Mouse (Mus musculus): Measurements from ENCODE around the gene BC030867. TPM values are rescaled to one million over a fixed set of nuclear protein-coding genes. Genes with fewer than 3 reads are reported as not detected.

Gene BC030867
- polyA plus RNA-seq, 1 experiment from 2014 or later, result 16.0 TPM

- H3K4me1 ChIP-seq, result peaks cover 95% of the 10 kb centered on the region
- 44% methylated on average over 10 of the region's 10 CpGs for WGBS
- no peak overlapping the region for H3K9ac ChIP-seq
- H3K27ac ChIP-seq (replicated peaks), result 0 out of 2 replicates have a peak overlapping the region, but pooled peaks have one; percentile 31
- no peak overlapping the region for H3K4me2 ChIP-seq (replicated peaks)
- no peaks in the 10 kb centered on the region for H3K27me3 ChIP-seq
- ATAC-seq (ENCODE audit: insufficient number of reproducible peaks, low FRiP score, low TSS enrichment, low read depth), result no peak
- no peaks in the 10 kb centered on the region for H3K9me3 ChIP-seq (replicated peaks)
- no peak overlapping the region for H3K4me3 ChIP-seq (replicated peaks)
- no peaks in the 10 kb centered on the region for H3K36me3 ChIP-seq
Measured at GRCm38 (mm10) chr11:102214430-102215156, 34.1 kb upstream of the BC030867 start.

- ATAC-seq (ENCODE audit: insufficient number of reproducible peaks, low FRiP score, low TSS enrichment, low read depth), result no peak
- 0 out of 2 replicates have a peak overlapping the region, but pooled peaks have one; percentile 49 for H3K4me3 ChIP-seq (replicated peaks)
- H3K9me3 ChIP-seq (replicated peaks), result no peaks in the 10 kb centered on the region
- no peak overlapping the region for H3K9ac ChIP-seq
- H3K27me3 ChIP-seq, result no peaks in the 10 kb centered on the region
- H3K27ac ChIP-seq (replicated peaks), result peak overlapping the region; percentile 74; the same call in 1 of the 2 replicates
- peaks cover 95% of the 10 kb centered on the region for H3K4me1 ChIP-seq
- peaks cover under 1% of the 10 kb centered on the region; the same call in 1 of the 2 replicates for H3K36me3 ChIP-seq
- 41% methylated on average over 11 of the region's 11 CpGs for WGBS
- H3K4me2 ChIP-seq (replicated peaks), result peak overlapping the region; percentile 86
Measured at GRCm38 (mm10) chr11:102215511-102215910, 33.2 kb upstream of the BC030867 start.

- H3K9me3 ChIP-seq (replicated peaks), result no peaks in the 10 kb centered on the region
- ATAC-seq (ENCODE audit: insufficient number of reproducible peaks, low FRiP score, low TSS enrichment, low read depth), result no peak
- H3K27ac ChIP-seq (replicated peaks), result peak overlapping the region; percentile 88
- peak overlapping the region; percentile 49 for H3K4me3 ChIP-seq (replicated peaks)
- no peaks in the 10 kb centered on the region for H3K27me3 ChIP-seq
- H3K9ac ChIP-seq, result no peak overlapping the region
- H3K4me1 ChIP-seq, result peaks cover 97% of the 10 kb centered on the region
- peak overlapping the region; percentile 86 for H3K4me2 ChIP-seq (replicated peaks)
- peaks cover 7% of the 10 kb centered on the region; the same call in 1 of the 2 replicates for H3K36me3 ChIP-seq
- WGBS, result 35% methylated on average over 12 of the region's 12 CpGs
Measured at GRCm38 (mm10) chr11:102216056-102216885, 32.4 kb upstream of the BC030867 start.

GRCm38 (mm10) chr11:102216886-102217240 lies 31.8 kb upstream of the BC030867 start:
- H3K4me1 ChIP-seq, result peaks cover 97% of the 10 kb centered on the region
- 43% methylated on average over 5 of the region's 5 CpGs for WGBS
- peak overlapping the region; percentile 49 for H3K4me3 ChIP-seq (replicated peaks)
- H3K4me2 ChIP-seq (replicated peaks), result peak overlapping the region; percentile 86
- H3K27ac ChIP-seq (replicated peaks), result peak overlapping the region; percentile 88
- H3K27me3 ChIP-seq, result no peaks in the 10 kb centered on the region
- H3K9ac ChIP-seq, result no peak overlapping the region
- no peaks in the 10 kb centered on the region for H3K9me3 ChIP-seq (replicated peaks)
- H3K36me3 ChIP-seq, result peaks cover 9% of the 10 kb centered on the region; the same call in 1 of the 2 replicates
- ATAC-seq (ENCODE audit: insufficient number of reproducible peaks, low FRiP score, low TSS enrichment, low read depth), result no peak

GRCm38 (mm10) chr11:102217396-102217795 lies 31.3 kb upstream of the BC030867 start:
- Histone ChIP-seq H3K4me3 (replicated peaks) (peak overlapping the region; percentile 49), H3K27ac (replicated peaks) (peak overlapping the region; percentile 88), H3K9ac (peak overlapping the region; percentile 13), H3K4me1 (peaks cover 97% of the 10 kb centered on the region), H3K36me3 (peaks cover 9% of the 10 kb centered on the region; the same call in 1 of the 2 replicates), H3K9me3 (replicated peaks) (no peaks in the 10 kb centered on the region), H3K27me3 (no peaks in the 10 kb centered on the region), H3K4me2 (replicated peaks) (peak overlapping the region; percentile 86)
- WGBS, result 65% methylated on average over 6 of the region's 6 CpGs
- ATAC-seq (ENCODE audit: insufficient number of reproducible peaks, low FRiP score, low TSS enrichment, low read depth), result no peak

GRCm38 (mm10) chr11:102217876-102218430 lies 30.7 kb upstream of the BC030867 start:
- peak overlapping the region; percentile 86 for H3K4me2 ChIP-seq (replicated peaks)
- H3K27ac ChIP-seq (replicated peaks), result peak overlapping the region; percentile 88
- 44% methylated on average over 7 of the region's 7 CpGs for WGBS
- peaks cover 9% of the 10 kb centered on the region; the same call in 1 of the 2 replicates for H3K36me3 ChIP-seq
- no peaks in the 10 kb centered on the region for H3K9me3 ChIP-seq (replicated peaks)
- ATAC-seq (ENCODE audit: insufficient number of reproducible peaks, low FRiP score, low TSS enrichment, low read depth), result no peak
- H3K9ac ChIP-seq, result peak overlapping the region; percentile 47; the same call in 1 of the 2 replicates
- no peaks in the 10 kb centered on the region for H3K27me3 ChIP-seq
- peaks cover 97% of the 10 kb centered on the region for H3K4me1 ChIP-seq
- H3K4me3 ChIP-seq (replicated peaks), result peak overlapping the region; percentile 49

GRCm38 (mm10) chr11:102218783-102219182 lies 29.9 kb upstream of the BC030867 start:
- peak overlapping the region; percentile 88 for H3K27ac ChIP-seq (replicated peaks)
- 0% methylated on average over 10 of the region's 10 CpGs for WGBS
- peaks cover 9% of the 10 kb centered on the region; the same call in 1 of the 2 replicates for H3K36me3 ChIP-seq
- H3K9me3 ChIP-seq (replicated peaks), result no peaks in the 10 kb centered on the region
- peaks cover 100% of the 10 kb centered on the region for H3K4me1 ChIP-seq
- peak; percentile 86 for ATAC-seq (ENCODE audit: insufficient number of reproducible peaks, low FRiP score, low TSS enrichment, low read depth)
- peak overlapping the region; percentile 49 for H3K4me3 ChIP-seq (replicated peaks)
- H3K27me3 ChIP-seq, result no peaks in the 10 kb centered on the region
- H3K4me2 ChIP-seq (replicated peaks), result peak overlapping the region; percentile 86
- H3K9ac ChIP-seq, result peak overlapping the region; percentile 47

GRCm38 (mm10) chr11:102219247-102219993 lies 29.3 kb upstream of the BC030867 start:
- Histone ChIP-seq H3K4me1 (peaks cover 100% of the 10 kb centered on the region), H3K4me3 (replicated peaks) (peak overlapping the region; percentile 49), H3K9ac (no peak overlapping the region), H3K9me3 (replicated peaks) (no peaks in the 10 kb centered on the region), H3K27me3 (no peaks in the 10 kb centered on the region), H3K27ac (replicated peaks) (peak overlapping the region; percentile 88), H3K4me2 (replicated peaks) (peak overlapping the region; percentile 86), H3K36me3 (peaks cover 13% of the 10 kb centered on the region; the same call in 1 of the 2 replicates)
- 61% methylated on average over 14 of the region's 14 CpGs for WGBS
- no peak for ATAC-seq (ENCODE audit: insufficient number of reproducible peaks, low FRiP score, low TSS enrichment, low read depth)

GRCm38 (mm10) chr11:102219994-102220346 lies 28.7 kb upstream of the BC030867 start:
- Histone ChIP-seq H3K9me3 (replicated peaks) (no peaks in the 10 kb centered on the region), H3K36me3 (peaks cover 13% of the 10 kb centered on the region; the same call in 1 of the 2 replicates), H3K9ac (no peak overlapping the region), H3K4me2 (replicated peaks) (0 out of 2 replicates have a peak overlapping the region, but pooled peaks have one; percentile 2), H3K4me1 (peaks cover 100% of the 10 kb centered on the region), H3K27ac (replicated peaks) (peak overlapping the region; percentile 88), H3K4me3 (replicated peaks) (no peak overlapping the region), H3K27me3 (no peaks in the 10 kb centered on the region)
- ATAC-seq (ENCODE audit: insufficient number of reproducible peaks, low FRiP score, low TSS enrichment, low read depth), result no peak
- 63% methylated on average over 4 of the region's 4 CpGs for WGBS

- no peak for ATAC-seq (ENCODE audit: insufficient number of reproducible peaks, low FRiP score, low TSS enrichment, low read depth)
- Histone ChIP-seq H3K4me2 (replicated peaks) (0 out of 2 replicates have a peak overlapping the region, but pooled peaks have one; percentile 2), H3K27ac (replicated peaks) (peak overlapping the region; percentile 88), H3K27me3 (no peaks in the 10 kb centered on the region), H3K9ac (no peak overlapping the region), H3K4me1 (peaks cover 100% of the 10 kb centered on the region), H3K4me3 (replicated peaks) (no peak overlapping the region), H3K9me3 (replicated peaks) (no peaks in the 10 kb centered on the region), H3K36me3 (peaks cover 13% of the 10 kb centered on the region; the same call in 1 of the 2 replicates)
- WGBS, result 56% methylated on average over 6 of the region's 6 CpGs
Measured at GRCm38 (mm10) chr11:102220451-102220850, 28.2 kb upstream of the BC030867 start.

All from embryonic facial prominence, embryonic 15.5 days (tissue).